Mouse (Mus musculus) retina, postnatal 1 day (tissue): Measurements from ENCODE around the gene Htr1f.
A peak's percentile ranks its signal among the peaks of the same experiment; 100 is the strongest.

Source experiments
- DNase-seq: peaks from one replicate; pipeline ENCODE4 v3.0.0-alpha.2; 2012

Gene Htr1f

GRCm38 (mm10) chr16:64961690-64962089 is 144.0 kb downstream of the Htr1f start:
- DNase-seq, result no peak

GRCm38 (mm10) chr16:64941646-64942195 is 163.9 kb downstream of the Htr1f start:
- DNase-seq, result no peak

- DNase-seq, result no peak
These were observed 170.9 kb downstream of the Htr1f start for GRCm38 (mm10) chr16:64934793-64935192.

GRCm38 (mm10) chr16:64934011-64934410 is 171.6 kb downstream of the Htr1f start:
- DNase-seq, result no peak

GRCm38 (mm10) chr16:64923500-64923899 is 182.2 kb downstream of the Htr1f start:
- no peak for DNase-seq

- no peak for DNase-seq
These were observed 196.9 kb downstream of the Htr1f start for GRCm38 (mm10) chr16:64908747-64909146.

GRCm38 (mm10) chr16:64907112-64907511 is 198.5 kb downstream of the Htr1f start:
- DNase-seq, result no peak

GRCm38 (mm10) chr16:64903328-64903727 is 202.3 kb downstream of the Htr1f start:
- no peak for DNase-seq

- no peak for DNase-seq
These were observed 206.6 kb downstream of the Htr1f start for GRCm38 (mm10) chr16:64899084-64899483.

- DNase-seq, result no peak
These were observed 216.2 kb downstream of the Htr1f start for GRCm38 (mm10) chr16:64889496-64889895.

- DNase-seq, result no peak
These were observed 220.1 kb downstream of the Htr1f start for GRCm38 (mm10) chr16:64885547-64885946.

- no peak for DNase-seq
These were observed 220.5 kb downstream of the Htr1f start for GRCm38 (mm10) chr16:64885142-64885541.

- DNase-seq, result peak; percentile 46
These were observed 221.2 kb downstream of the Htr1f start for GRCm38 (mm10) chr16:64884420-64884838.

- DNase-seq, result no peak
These were observed 221.8 kb downstream of the Htr1f start for GRCm38 (mm10) chr16:64883896-64884295.

GRCm38 (mm10) chr16:64881442-64881841 is 224.2 kb downstream of the Htr1f start:
- DNase-seq, result no peak

GRCm38 (mm10) chr16:64880986-64881385 is 224.7 kb downstream of the Htr1f start:
- no peak for DNase-seq

- DNase-seq, result no peak
These were observed 225.9 kb downstream of the Htr1f start for GRCm38 (mm10) chr16:64879735-64880134.

- DNase-seq, result no peak
These were observed 227.0 kb downstream of the Htr1f start for GRCm38 (mm10) chr16:64878611-64879132.

GRCm38 (mm10) chr16:64877314-64877713 is 228.3 kb downstream of the Htr1f start:
- no peak for DNase-seq

GRCm38 (mm10) chr16:64876631-64877265 is 228.9 kb downstream of the Htr1f start:
- no peak for DNase-seq

- DNase-seq, result no peak
These were observed 229.8 kb downstream of the Htr1f start for GRCm38 (mm10) chr16:64875822-64876221.

- DNase-seq, result no peak
These were observed 230.3 kb downstream of the Htr1f start for GRCm38 (mm10) chr16:64875384-64875783.
